Mouse (Mus musculus) heart, embryonic 10.5 days (tissue): ENCODE results near the gene Skap1. TPM values are rescaled to one million over a fixed set of nuclear protein-coding genes. Genes with fewer than 3 reads are reported as not detected.
"Not testable (repeated sequence)": the region's sequence is repeated elsewhere in the genome, so short reads cannot be mapped to it uniquely, and the experiment has no call there.

Source experiments
- DNase-seq: peaks from one replicate; pipeline ENCODE4 v3.0.0-alpha.2; 2017; ENCODE audit warnings: low spot score
- H3K27ac ChIP-seq: fragments of 300-500 bp; sonication (generic); 2 replicates; pipeline ENCODE4 v1.5.1; 2016; ENCODE audit warnings: mild to moderate bottlenecking
- H3K27me3 ChIP-seq: fragments of 300-500 bp; sonication (generic); 2 replicates; pipeline ENCODE4 v1.6.1; 2016; ENCODE audit warnings: mild to moderate bottlenecking; ENCODE audit not compliant: poor library complexity, insufficient read depth, severe bottlenecking
- H3K36me3 ChIP-seq: fragments of 300-500 bp; sonication (generic); 2 replicates; pipeline ENCODE4 v1.6.1; 2016; ENCODE audit warnings: mild to moderate bottlenecking, moderate library complexity
- H3K4me1 ChIP-seq: fragments of 300-500 bp; sonication (generic); 2 replicates; pipeline ENCODE4 v1.6.1; 2016; ENCODE audit warnings: mild to moderate bottlenecking
- H3K4me3 ChIP-seq: fragments of 300-500 bp; sonication (generic); 2 replicates; pipeline ENCODE4 v1.5.1; 2016; ENCODE audit warnings: mild to moderate bottlenecking, moderate library complexity
- H3K9me3 ChIP-seq: fragments of 300-500 bp; sonication (generic); 2 replicates; pipeline ENCODE4 v1.6.1; 2016; ENCODE audit warnings: mild to moderate bottlenecking, moderate library complexity
- WGBS: fragments of 180-500 bp; shearing (Covaris S2); methylation state at CpG from one replicate; pipeline ENCODE4 v1.1.7; 2016; 5-methylcytosine and 5-hydroxymethylcytosine counted together
- polyA plus RNA-seq: library from polyadenylated mRNA; unstranded; fragments of >200 nt; fragmentation: Nextera tagmentation; extraction: Ambion mirVana; gene quantifications from 2 replicates; pipeline ENCODE4 v1.2.1, GENCODE M21; 2016

Skap1 gene
- polyA plus RNA-seq, 1 experiment from 2014 or later = 0.69 TPM

GRCm38 (mm10) chr11:96697467-96697866 lies 233.1 kb downstream of the Skap1 start:
- no peak for DNase-seq
- 0 out of 2 replicates have a peak, but pooled peaks cover under 1% of the 10 kb centered on the region for H3K27me3 ChIP-seq
- H3K4me1 ChIP-seq = no peaks in the 10 kb centered on the region
- no peak overlapping the region for H3K27ac ChIP-seq
- no peak overlapping the region for H3K4me3 ChIP-seq
- WGBS = 85% methylated on average over 4 of the region's 4 CpGs
- H3K36me3 ChIP-seq = no peaks in the 10 kb centered on the region
- no peaks in the 10 kb centered on the region for H3K9me3 ChIP-seq

DNA sequence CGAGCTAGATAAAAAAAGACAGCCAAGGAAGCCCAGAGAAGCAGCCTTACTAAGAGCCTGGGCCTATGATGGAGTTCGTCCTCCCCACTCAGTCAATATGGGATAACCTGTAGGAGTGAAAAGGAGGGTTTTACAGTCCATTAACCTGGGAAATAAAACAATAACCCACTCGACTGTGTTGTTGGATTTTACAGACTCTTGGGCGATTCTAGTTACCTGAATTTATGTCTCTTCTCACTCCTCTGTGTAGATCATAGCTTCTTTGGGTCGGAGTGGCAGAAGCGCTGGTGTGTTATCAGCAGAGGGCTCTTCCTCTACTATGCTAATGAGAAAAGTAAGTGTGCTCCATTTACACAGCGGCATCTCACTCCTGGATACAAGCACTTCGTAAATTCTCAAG lies 239.4 kb downstream of the Skap1 start:
- WGBS = 70% methylated on average over 8 of the region's 8 CpGs
- Histone ChIP-seq H3K36me3 (no peaks in the 10 kb centered on the region), H3K27ac (no peak overlapping the region), H3K4me3 (no peak overlapping the region), H3K27me3 (peaks cover 27% of the 10 kb centered on the region), H3K9me3 (no peaks in the 10 kb centered on the region), H3K4me1 (no peaks in the 10 kb centered on the region)
- DNase-seq = no peak

- WGBS = 65% methylated on average over 5 of the region's 5 CpGs
- DNase-seq = no peak
- Histone ChIP-seq H3K36me3 (no peaks in the 10 kb centered on the region), H3K4me1 (peaks cover 6% of the 10 kb centered on the region; the same call in 1 of the 2 replicates), H3K27ac (no peak overlapping the region), H3K27me3 (peaks cover 35% of the 10 kb centered on the region), H3K4me3 (no peak overlapping the region), H3K9me3 (no peaks in the 10 kb centered on the region)
These were observed 246.9 kb downstream of the Skap1 start for GRCm38 (mm10) chr11:96711268-96711667.

- Histone ChIP-seq H3K27me3 (peaks cover 35% of the 10 kb centered on the region), H3K9me3 (no peaks in the 10 kb centered on the region), H3K36me3 (no peaks in the 10 kb centered on the region), H3K4me3 (no peak overlapping the region), H3K4me1 (peaks cover 6% of the 10 kb centered on the region; the same call in 1 of the 2 replicates), H3K27ac (no peak overlapping the region)
- no peak for DNase-seq
- 89% methylated on average over 7 of the region's 7 CpGs for WGBS
These were observed 247.3 kb downstream of the Skap1 start for GRCm38 (mm10) chr11:96711670-96712069.

DNA sequence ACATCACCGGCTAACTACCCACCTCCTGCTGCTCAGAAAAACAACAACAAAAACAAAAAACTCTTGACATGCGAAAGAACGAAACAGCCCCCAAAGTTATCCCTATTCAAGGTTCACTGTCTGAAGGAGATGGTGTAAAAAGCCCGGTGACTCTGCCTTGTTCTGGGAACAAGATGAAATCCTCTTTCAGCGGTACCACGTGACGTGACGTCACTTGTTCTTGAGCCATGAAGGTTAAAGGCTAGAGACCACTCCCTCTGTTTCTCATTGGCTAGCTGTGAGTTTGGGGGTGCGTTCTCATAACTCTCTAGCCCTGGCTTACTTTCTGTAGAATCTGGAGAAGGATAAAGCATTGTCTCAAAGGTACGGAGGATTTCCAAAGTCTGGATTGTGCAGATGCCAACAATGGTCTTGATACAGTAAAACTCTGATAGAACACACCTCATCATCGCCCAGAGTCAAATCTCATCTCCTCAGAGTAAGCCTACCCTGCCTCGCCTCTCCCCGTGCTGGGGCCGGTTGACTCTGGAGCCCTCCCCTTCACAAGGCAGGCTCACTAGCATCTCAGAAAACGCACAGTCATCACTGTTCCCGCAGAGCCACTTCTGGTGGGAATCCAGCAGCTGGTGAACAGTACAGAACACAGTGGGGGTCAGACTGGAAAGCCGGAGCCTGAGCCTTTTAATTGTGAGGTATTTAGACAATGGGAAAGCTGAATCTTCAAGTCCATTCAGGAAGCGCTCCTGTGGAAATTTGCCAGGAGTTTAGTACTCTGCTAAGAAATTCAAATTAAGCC lies 249.0 kb downstream of the Skap1 start:
- H3K4me3 ChIP-seq = no peak overlapping the region
- DNase-seq = no peak

GRCm38 (mm10) chr11:96714011-96714410 lies 249.6 kb downstream of the Skap1 start:
- Histone ChIP-seq H3K27ac (no peak overlapping the region), H3K9me3 (no peaks in the 10 kb centered on the region), H3K4me3 (no peak overlapping the region), H3K4me1 (peaks cover 6% of the 10 kb centered on the region; the same call in 1 of the 2 replicates), H3K36me3 (no peaks in the 10 kb centered on the region), H3K27me3 (peaks cover 14% of the 10 kb centered on the region; the same call in 1 of the 2 replicates)
- 62% methylated on average over 7 of the region's 7 CpGs for WGBS
- no peak for DNase-seq

More for the DNA sequence above, 249.0 kb downstream of the Skap1 start:
- Histone ChIP-seq H3K4me1 (peaks cover 6% of the 10 kb centered on the region; the same call in 1 of the 2 replicates), H3K36me3 (no peaks in the 10 kb centered on the region), H3K27ac (no peak overlapping the region), H3K9me3 (no peaks in the 10 kb centered on the region), H3K27me3 (peaks cover 18% of the 10 kb centered on the region)
- 54% methylated on average over 18 of the region's 18 CpGs for WGBS

DNA sequence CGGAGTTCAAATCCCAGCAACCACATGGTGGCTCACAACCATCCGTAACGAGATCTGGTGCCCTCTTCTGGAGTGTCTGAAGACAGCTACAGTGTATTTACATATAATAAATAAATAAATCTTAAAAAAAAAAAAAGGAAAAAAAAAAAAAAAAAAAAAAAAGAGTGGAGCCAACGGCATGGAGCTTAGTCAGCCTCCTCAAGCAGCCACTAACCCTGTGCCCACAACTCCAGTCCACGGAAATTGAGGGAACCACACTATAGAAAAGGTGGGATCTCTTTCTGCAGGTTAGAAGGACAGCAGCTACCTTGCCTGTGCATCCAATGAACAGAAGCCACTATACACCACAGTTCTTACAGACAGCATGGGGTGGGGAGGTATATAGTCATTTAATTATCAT lies 250.8 kb downstream of the Skap1 start:
- not testable (repeated sequence) for H3K36me3 ChIP-seq, DNase-seq, H3K9me3 ChIP-seq, H3K27ac ChIP-seq, H3K4me1 ChIP-seq, H3K4me3 ChIP-seq
- H3K27me3 ChIP-seq = peaks cover 18% of the 10 kb centered on the region; the same call in 1 of the 2 replicates
- 78% methylated on average over 5 of the region's 5 CpGs for WGBS

DNA sequence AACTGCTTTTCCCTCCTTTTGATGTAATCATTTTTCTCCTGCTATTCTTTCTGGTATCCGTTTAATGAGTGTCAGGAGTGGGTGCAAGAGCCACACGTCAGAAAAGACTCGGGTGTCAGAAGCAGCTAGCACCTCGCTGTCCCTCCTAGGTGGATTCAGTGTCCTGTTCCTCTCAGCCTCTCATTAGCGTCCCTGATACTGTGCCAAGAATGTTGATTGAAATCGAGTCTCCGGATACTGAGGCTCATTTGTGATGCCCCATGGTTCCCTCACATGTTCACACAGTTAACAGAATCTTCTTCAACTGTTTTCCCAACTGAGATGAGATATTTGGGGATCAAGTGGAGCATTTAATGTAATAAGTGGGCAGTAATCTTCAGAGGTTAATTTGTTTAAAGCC lies 254.2 kb downstream of the Skap1 start:
- whole genome bisulfite sequencing = 61% methylated on average over 7 of the region's 7 CpGs

DNA sequence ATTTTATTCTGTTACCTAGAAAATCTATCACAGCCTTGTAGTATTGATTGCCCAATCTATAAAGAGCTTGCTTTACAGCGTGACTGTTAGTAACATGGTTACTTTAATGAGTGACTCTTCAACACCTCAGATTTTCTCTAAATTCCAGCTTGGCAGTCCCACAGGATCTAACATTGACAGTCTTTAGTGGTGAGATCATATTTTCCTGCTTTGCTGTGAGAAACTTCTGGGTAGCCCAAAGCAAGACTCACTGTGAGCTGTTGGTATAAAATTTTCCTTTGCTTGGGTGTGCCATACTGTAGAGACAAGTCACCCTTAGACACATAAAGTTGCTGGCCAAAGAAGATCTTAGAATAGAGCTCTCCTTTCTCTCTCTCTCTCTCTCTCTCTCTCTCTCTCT lies 261.4 kb downstream of the Skap1 start:
- no peak overlapping the region for H3K4me3 ChIP-seq
- H3K27me3 ChIP-seq = 0 out of 2 replicates have a peak, but pooled peaks cover under 1% of the 10 kb centered on the region
- no peaks in the 10 kb centered on the region for H3K9me3 ChIP-seq
- no peak overlapping the region for H3K27ac ChIP-seq
- no peaks in the 10 kb centered on the region for H3K36me3 ChIP-seq
- no peak for DNase-seq
- WGBS = 39% methylated on average over 1 of the region's 1 CpGs
- H3K4me1 ChIP-seq = peaks cover 6% of the 10 kb centered on the region; the same call in 1 of the 2 replicates

More for the DNA sequence above, 254.2 kb downstream of the Skap1 start:
- no peak for DNase-seq
- Histone ChIP-seq H3K27me3 (peaks cover 14% of the 10 kb centered on the region), H3K4me3 (no peak overlapping the region), H3K36me3 (no peaks in the 10 kb centered on the region), H3K4me1 (peaks cover 5% of the 10 kb centered on the region; the same call in 1 of the 2 replicates), H3K27ac (no peak overlapping the region), H3K9me3 (no peaks in the 10 kb centered on the region)

DNA sequence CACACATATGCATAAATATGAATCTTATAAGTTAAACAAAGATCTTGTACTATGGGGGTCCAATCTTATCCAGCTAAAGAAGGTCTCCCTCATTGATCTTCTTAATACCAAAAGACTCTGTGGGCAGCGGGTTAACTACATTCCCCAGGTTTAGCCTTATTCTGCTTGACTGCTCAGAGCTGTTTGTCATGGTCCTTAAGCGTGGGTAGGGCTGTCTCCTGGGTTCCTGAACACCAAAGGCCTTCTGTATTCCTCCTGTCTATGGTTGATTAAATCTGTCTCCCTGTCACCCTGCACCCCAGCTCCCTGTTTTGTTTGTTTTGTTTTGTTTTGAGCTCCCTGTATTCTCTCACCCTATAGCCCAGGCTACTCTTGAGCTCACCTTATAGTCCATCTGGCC lies 264.2 kb downstream of the Skap1 start:
- H3K27me3 ChIP-seq = peaks cover 8% of the 10 kb centered on the region; the same call in 1 of the 2 replicates
- H3K27ac ChIP-seq = no peak overlapping the region
- H3K4me3 ChIP-seq = no peak overlapping the region
- H3K4me1 ChIP-seq = peaks cover 6% of the 10 kb centered on the region; the same call in 1 of the 2 replicates
- WGBS = 70% methylated on average over 2 of the region's 2 CpGs
- no peak for DNase-seq
- H3K9me3 ChIP-seq = no peaks in the 10 kb centered on the region
- H3K36me3 ChIP-seq = no peaks in the 10 kb centered on the region

DNA sequence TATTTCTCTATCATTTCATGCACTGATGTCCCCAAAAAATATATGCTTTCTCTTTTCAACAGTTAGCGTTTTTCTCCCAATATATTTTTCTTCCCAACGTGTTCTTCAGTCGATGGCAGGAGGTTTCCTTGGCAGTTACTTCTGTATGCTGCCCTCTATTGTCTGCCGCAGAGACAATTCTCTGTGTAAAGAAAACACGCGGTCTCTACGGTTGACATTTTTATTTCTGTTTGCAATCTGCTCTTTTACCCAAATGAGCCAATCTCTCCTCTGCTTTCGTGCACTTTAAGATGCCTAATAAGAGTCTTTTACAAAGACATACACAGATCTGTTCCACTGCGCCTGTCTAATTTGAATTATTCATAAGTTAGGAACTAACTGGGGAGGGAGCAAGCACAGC lies 265.1 kb downstream of the Skap1 start:
- Histone ChIP-seq H3K36me3 (no peaks in the 10 kb centered on the region), H3K4me3 (no peak overlapping the region), H3K27me3 (peaks cover 9% of the 10 kb centered on the region; the same call in 1 of the 2 replicates), H3K27ac (no peak overlapping the region), H3K9me3 (no peaks in the 10 kb centered on the region), H3K4me1 (peaks cover 6% of the 10 kb centered on the region; the same call in 1 of the 2 replicates)
- no peak for DNase-seq
- 38% methylated on average over 9 of the region's 9 CpGs for WGBS

DNA sequence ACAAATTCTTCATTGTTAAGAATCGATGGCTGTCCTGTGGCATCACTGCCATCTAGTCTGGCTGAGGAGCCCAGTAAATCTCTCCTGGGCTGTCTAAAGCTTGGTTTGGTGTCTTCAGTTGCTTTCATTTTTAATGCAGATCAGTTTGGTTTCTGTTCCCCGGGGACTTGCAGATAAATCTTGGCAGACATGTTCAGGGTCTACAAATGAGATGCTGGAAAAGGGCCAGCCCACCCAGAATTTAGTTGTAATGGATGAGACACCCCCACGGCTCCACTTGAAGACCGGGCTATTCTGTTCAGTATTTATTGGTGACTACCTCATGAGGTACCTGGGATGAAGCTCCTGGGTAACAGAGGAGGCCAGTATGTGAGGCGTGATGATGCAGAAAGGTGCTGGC lies 265.9 kb downstream of the Skap1 start:
- WGBS = 81% methylated on average over 5 of the region's 5 CpGs
- DNase-seq = no peak
- Histone ChIP-seq H3K27me3 (peaks cover 9% of the 10 kb centered on the region; the same call in 1 of the 2 replicates), H3K4me3 (no peak overlapping the region), H3K4me1 (peaks cover 4% of the 10 kb centered on the region; the same call in 1 of the 2 replicates), H3K27ac (no peak overlapping the region), H3K36me3 (no peaks in the 10 kb centered on the region), H3K9me3 (no peaks in the 10 kb centered on the region)

- Histone ChIP-seq H3K27ac (no peak overlapping the region), H3K27me3 (peaks cover 22% of the 10 kb centered on the region), H3K4me1 (peaks cover 3% of the 10 kb centered on the region; the same call in 1 of the 2 replicates), H3K4me3 (no peak overlapping the region), H3K36me3 (no peaks in the 10 kb centered on the region), H3K9me3 (no peaks in the 10 kb centered on the region)
- no peak for DNase-seq
- WGBS = 56% methylated on average over 4 of the region's 4 CpGs
These were observed 268.3 kb downstream of the Skap1 start for GRCm38 (mm10) chr11:96732657-96733056.
